Mouse (Mus musculus): ENCODE measurements at regions not wholly inside any gene's neighbourhood (a gene's known extent, or its start where the extent isn't known, plus 50 kb on each side); places are given as distances from the start of the nearest gene placed in this dataset.

GRCm38 (mm10) chr12:26542451-26542850 lies 73.4 kb downstream of the Cmpk2 start:
- TF ChIP-seq CTCF (IDR thresholded peaks at IDR 0.05; ENCODE audit: low read depth): no peak
- no peak for TF ChIP-seq EP300 (optimal IDR thresholded peaks at IDR 0.05)
